Mouse (Mus musculus) liver, postnatal 0 days (tissue): ENCODE data around the gene Igsf11.

Experiments used
- CTCF ChIP-seq: sonication (generic); IDR thresholded peaks from 2 replicates; pipeline ENCODE4 v1.5.1; 2016; ENCODE audit warnings: antibody characterized with exemption, low read depth
- EP300 ChIP-seq: IDR thresholded peaks from 2 replicates; pipeline ENCODE4 v1.6.1; 2016; ENCODE audit warnings: antibody characterized with exemption, low read depth, mild to moderate bottlenecking

GRCm38 (mm10) chr16:38916053-38916786 is 23.7 kb downstream of the Igsf11 start:
- TF ChIP-seq EP300 (no peak), CTCF (no peak)
